Mouse (Mus musculus) monocyte, adult 59 days (primary cell): ENCODE results near the gene Fmnl2. TPM values are rescaled to one million over a fixed set of nuclear protein-coding genes. Genes with fewer than 3 reads are reported as not detected.

ENCODE experiments used
- total RNA-seq, 2 experiments: library from RNA; stranded (reverse); gene quantifications; one replicate each; pipeline ENCODE4 v1.2.4; 2023

Gene Fmnl2
- 10 to 100 TPM; 23.7 to 28.8 TPM for total RNA-seq

DNA sequence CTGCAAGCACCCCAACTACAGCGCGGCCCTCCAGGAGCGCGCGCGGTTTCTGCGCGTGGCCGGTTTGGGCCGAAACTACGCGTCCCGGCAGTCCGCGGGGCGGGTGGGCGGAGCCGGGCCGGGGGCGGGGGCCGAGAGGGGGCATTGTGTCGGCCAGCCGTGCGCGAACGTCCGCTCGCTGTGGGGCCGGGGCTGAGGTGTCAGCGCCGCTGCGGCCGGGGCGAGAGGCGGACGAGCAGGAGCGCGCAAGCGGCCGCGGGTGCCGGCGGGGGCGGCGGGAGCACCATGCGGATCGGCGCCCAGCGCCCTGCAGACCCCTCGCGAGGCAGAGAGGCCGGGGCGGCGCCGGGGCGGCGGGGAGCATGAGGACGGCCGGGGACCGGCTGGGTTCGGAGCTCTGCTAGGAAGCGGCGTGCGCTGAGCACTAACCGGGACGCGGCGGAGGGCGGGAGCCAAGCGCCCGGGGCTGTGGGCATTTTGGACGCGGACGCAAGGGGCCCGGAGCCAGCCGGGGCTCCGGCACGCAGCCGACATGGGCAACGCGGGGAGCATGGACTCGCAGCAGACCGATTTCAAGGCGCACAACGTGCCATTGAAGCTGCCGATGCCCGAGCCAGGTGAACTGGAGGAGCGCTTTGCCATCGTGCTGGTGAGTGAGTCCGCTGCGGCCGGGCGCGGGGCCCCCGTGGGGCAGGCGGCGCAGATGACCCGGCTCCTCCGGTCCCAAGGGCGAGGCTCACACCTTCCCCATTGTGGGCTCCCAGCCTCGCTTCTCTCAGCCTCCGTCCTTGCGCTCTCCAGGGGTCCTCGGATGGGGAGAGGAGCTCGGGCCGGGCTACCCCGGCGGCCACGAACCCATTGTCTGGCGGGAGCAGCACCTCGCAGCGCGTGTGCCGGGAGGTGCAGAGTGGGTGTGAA, at the start of gene Fmnl2:
TSS of gene Fmnl2 (plus strand) at position 250 of the 918 bp plus-strand sequence.

Other genes starting within 250 kb of the Fmnl2 start
- gene Cacnb4, start 181.0 kb upstream of the Fmnl2 start, total RNA-seq = 1 to 10 TPM; 1.7 to 6.1 TPM
- gene Stam2, start 115.6 kb upstream of the Fmnl2 start, total RNA-seq = 10 to 100 TPM; 36.1 to 36.2 TPM